Mouse (Mus musculus) liver, embryonic 12.5 days (tissue): ENCODE data around the gene Ifi44. TPM values are rescaled to one million over a fixed set of nuclear protein-coding genes. Genes with fewer than 3 reads are reported as not detected.

Source experiments
- ATAC-seq: fragments of 200-750 bp; cut with Nextera tagmentation; 2 replicates; pipeline ENCODE4 v1.8.0; 2017; ENCODE audit warnings: moderate number of reproducible peaks, mild to moderate bottlenecking, moderate library complexity
- H3K27ac ChIP-seq: fragments of 300-500 bp; sonication (generic); 2 replicates; pipeline ENCODE4 v1.5.1; 2016; ENCODE audit warnings: mild to moderate bottlenecking
- H3K27me3 ChIP-seq: fragments of 300-500 bp; sonication (generic); replicated peaks from 2 replicates; pipeline ENCODE4 v1.6.1; 2016; ENCODE audit warnings: mild to moderate bottlenecking, moderate library complexity
- H3K36me3 ChIP-seq: fragments of 300-500 bp; sonication (generic); 2 replicates; pipeline ENCODE4 v1.6.1; 2016; ENCODE audit warnings: mild to moderate bottlenecking, moderate library complexity
- H3K4me1 ChIP-seq: fragments of 300-500 bp; sonication (generic); 2 replicates; pipeline ENCODE4 v1.6.1; 2016
- H3K4me2 ChIP-seq: fragments of 300-500 bp; sonication (generic); 2 replicates; pipeline ENCODE4 v1.6.1; 2016; ENCODE audit warnings: mild to moderate bottlenecking, moderate library complexity
- H3K4me3 ChIP-seq: fragments of 300-500 bp; sonication (generic); 2 replicates; pipeline ENCODE4 v1.5.1; 2016; ENCODE audit warnings: mild to moderate bottlenecking, moderate library complexity
- H3K9ac ChIP-seq: fragments of 300-500 bp; sonication (generic); 2 replicates; pipeline ENCODE4 v1.6.1; 2016; ENCODE audit warnings: mild to moderate bottlenecking, moderate library complexity
- H3K9me3 ChIP-seq: fragments of 300-500 bp; sonication (generic); replicated peaks from 2 replicates; pipeline ENCODE4 v1.6.1; 2016; ENCODE audit warnings: mild to moderate bottlenecking, moderate library complexity
- WGBS: fragments of 180-500 bp; shearing (Covaris S2); methylation state at CpG from one replicate; pipeline ENCODE4 v1.1.7; 2016; ENCODE audit not compliant: insufficient replicate concordance; 5-methylcytosine and 5-hydroxymethylcytosine counted together
- polyA plus RNA-seq: library from polyadenylated mRNA; unstranded; fragments of >200 nt; fragmentation: Nextera tagmentation; extraction: Ambion mirVana; gene quantifications from 2 replicates; pipeline ENCODE4 v1.2.1, GENCODE M21; 2016

The Ifi44 gene
- polyA plus RNA-seq: 0.25 TPM in 1 of 2 replicates, not detected in the other

DNA sequence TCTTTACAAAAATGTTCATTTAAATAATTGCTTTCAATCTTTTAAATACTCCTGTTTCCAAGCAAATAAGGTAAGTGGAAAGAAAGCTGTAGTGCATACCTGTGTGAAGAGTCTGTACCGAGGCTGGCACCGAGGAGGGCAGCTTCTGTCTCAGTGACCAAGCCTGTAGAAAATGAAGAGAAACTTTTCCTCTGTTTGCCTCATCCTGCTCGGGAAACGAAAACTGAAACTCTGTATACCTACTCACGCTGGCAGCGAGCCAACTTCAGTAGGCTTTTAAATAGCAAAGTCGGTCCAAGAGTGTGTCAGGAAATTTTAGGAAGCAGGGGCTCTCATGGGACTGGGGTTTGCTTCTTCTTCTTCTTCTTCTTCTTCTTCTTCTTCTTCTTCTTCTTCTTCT is at the start of gene Ifi44:
Ifi44 (minus strand) TSS at position 224 of the 400 bp plus-strand sequence.
- H3K9ac ChIP-seq: no peak within 1 kb of the TSS
- WGBS: 60% methylated on average over 7 of the region's 7 CpGs
- H3K27ac ChIP-seq: no peak within 1 kb of the TSS
- no peaks in the 10 kb centered on the region for H3K9me3 ChIP-seq
- no peaks in the 10 kb centered on the region for H3K27me3 ChIP-seq
- no peak within 1 kb of the TSS for H3K4me3 ChIP-seq
- no peaks in the 10 kb centered on the region for H3K4me1 ChIP-seq
- no peaks in the 10 kb centered on the region for H3K36me3 ChIP-seq
- ATAC-seq: no peak
- H3K4me2 ChIP-seq: no peak within 1 kb of the TSS

- H3K4me2 ChIP-seq: no peak overlapping the region
- H3K4me1 ChIP-seq: no peaks in the 10 kb centered on the region
- H3K36me3 ChIP-seq: no peaks in the 10 kb centered on the region
- no peak overlapping the region for H3K4me3 ChIP-seq
- H3K27ac ChIP-seq: no peak overlapping the region
- WGBS: 64% methylated on average over 8 of the region's 8 CpGs
- H3K9ac ChIP-seq: no peak overlapping the region
- ATAC-seq: no peak
- no peaks in the 10 kb centered on the region for H3K27me3 ChIP-seq
- H3K9me3 ChIP-seq: no peaks in the 10 kb centered on the region
These were observed 38.9 kb upstream of the Ifi44 start for GRCm38 (mm10) chr3:151788622-151789021.

DNA sequence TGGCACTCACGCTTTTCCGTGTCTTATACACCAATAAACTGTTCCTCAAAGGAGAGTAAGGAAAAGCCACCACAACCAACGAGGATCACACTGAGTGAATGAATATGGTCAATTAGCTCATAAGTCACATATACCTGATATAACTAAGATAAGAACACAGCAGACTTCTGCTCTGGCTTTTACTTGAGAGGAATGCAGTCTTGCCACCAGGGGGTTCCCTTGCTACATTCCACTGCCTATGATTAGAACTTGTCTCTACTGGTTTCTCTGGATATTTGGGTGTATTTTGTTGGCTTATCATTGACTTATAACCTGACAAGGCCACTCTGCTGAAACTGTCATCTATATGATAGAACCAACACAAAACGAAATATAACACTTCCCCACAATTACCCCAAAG is 25.3 kb upstream of the Ifi44 start:
- ATAC-seq: no peak
- Histone ChIP-seq H3K27ac (no peak overlapping the region), H3K27me3 (no peaks in the 10 kb centered on the region), H3K36me3 (no peaks in the 10 kb centered on the region), H3K9ac (no peak overlapping the region), H3K4me1 (no peaks in the 10 kb centered on the region), H3K4me3 (no peak overlapping the region), H3K4me2 (no peak overlapping the region), H3K9me3 (no peaks in the 10 kb centered on the region)
- WGBS: 45% methylated on average over 4 of the region's 4 CpGs

- WGBS: 47% methylated on average over 3 of the region's 3 CpGs
- H3K4me1 ChIP-seq: no peaks in the 10 kb centered on the region
- H3K4me2 ChIP-seq: no peak overlapping the region
- no peaks in the 10 kb centered on the region for H3K36me3 ChIP-seq
- no peak overlapping the region for H3K9ac ChIP-seq
- no peaks in the 10 kb centered on the region for H3K27me3 ChIP-seq
- H3K9me3 ChIP-seq: no peaks in the 10 kb centered on the region
- H3K27ac ChIP-seq: no peak overlapping the region
- no peak for ATAC-seq
- no peak overlapping the region for H3K4me3 ChIP-seq
These were observed 21.3 kb upstream of the Ifi44 start for GRCm38 (mm10) chr3:151771074-151771473.

- H3K9me3 ChIP-seq: no peaks in the 10 kb centered on the region
- WGBS: 63% methylated on average over 1 of the region's 1 CpGs
- no peak overlapping the region for H3K4me2 ChIP-seq
- no peak overlapping the region for H3K4me3 ChIP-seq
- no peaks in the 10 kb centered on the region for H3K4me1 ChIP-seq
- H3K9ac ChIP-seq: no peak overlapping the region
- H3K27me3 ChIP-seq: no peaks in the 10 kb centered on the region
- no peak for ATAC-seq
- H3K27ac ChIP-seq: no peak overlapping the region
- no peaks in the 10 kb centered on the region for H3K36me3 ChIP-seq
These were observed 1.2 kb downstream of the Ifi44 start for GRCm38 (mm10) chr3:151748514-151748913.

DNA sequence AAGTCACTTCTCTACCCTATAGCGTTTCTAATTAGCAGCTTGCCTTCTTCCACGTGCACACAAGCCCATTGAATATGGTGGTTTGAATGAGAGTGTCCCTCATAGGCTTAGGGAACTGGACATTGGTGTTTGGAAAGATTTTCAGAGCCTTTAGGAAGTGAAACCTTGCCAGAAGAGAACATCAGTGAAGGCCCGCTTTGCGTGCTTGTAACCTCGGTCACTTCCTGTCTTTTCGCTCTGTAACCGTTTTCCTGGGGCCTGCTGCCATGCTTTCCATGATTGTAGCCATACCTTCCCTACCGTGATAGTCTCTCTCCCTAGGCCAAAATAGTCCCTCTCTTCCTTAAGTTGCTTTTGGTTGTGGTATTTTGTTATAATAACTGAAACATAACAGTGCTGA is 3.7 kb downstream of the Ifi44 start:
- H3K4me1 ChIP-seq: no peaks in the 10 kb centered on the region
- no peak overlapping the region for H3K27ac ChIP-seq
- H3K9me3 ChIP-seq: no peaks in the 10 kb centered on the region
- no peak for ATAC-seq
- no peaks in the 10 kb centered on the region for H3K36me3 ChIP-seq
- H3K27me3 ChIP-seq: no peaks in the 10 kb centered on the region
- no peak overlapping the region for H3K9ac ChIP-seq
- no peak overlapping the region for H3K4me3 ChIP-seq
- WGBS: 68% methylated on average over 8 of the region's 8 CpGs
- no peak overlapping the region for H3K4me2 ChIP-seq

DNA sequence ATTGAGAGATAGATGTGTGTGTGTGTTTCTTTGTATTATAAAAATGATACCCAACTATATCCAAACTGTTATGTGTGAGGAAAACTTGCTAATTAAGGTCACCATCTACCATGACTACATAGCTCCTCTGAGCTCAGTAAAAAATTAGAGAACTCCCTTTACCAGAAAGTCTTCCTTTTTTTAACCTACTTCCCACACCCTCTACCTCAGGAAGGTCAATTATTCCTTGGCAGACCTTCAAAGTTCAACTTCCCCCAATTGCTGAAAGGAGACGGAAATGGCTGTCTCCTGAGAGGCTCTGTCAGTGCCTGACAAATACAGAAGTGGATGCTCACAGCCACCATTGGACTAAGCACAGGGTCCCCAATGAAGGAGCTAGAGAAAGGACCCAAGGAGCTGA is 7.5 kb downstream of the Ifi44 start:
- no peak for ATAC-seq
- H3K27me3 ChIP-seq: no peaks in the 10 kb centered on the region
- WGBS: 54% methylated on average over 1 of the region's 1 CpGs

DNA sequence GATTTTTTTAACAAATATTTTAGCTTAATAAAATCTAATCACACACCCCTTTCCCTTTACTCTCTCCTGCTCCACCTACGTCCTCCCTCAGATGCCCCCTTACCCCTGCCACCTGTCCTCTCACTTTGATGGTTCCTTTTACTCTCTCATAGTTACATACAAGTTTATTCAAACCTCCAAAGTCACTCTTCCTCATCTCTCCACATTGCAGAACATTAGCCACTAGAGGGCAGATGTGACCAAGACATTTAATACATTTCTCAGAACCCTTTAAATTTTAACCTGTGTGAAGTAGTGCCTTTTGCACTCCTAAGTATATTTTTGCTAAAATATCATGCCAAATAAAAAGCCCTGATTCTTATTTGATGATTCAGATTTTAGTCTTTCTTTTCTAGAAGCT is 33.5 kb downstream of the Ifi44 start:
- Histone ChIP-seq H3K9ac (no peak overlapping the region), H3K4me3 (no peak overlapping the region), H3K27ac (no peak overlapping the region), H3K9me3 (no peaks in the 10 kb centered on the region), H3K36me3 (no peaks in the 10 kb centered on the region), H3K4me2 (no peak overlapping the region), H3K27me3 (no peaks in the 10 kb centered on the region), H3K4me1 (no peaks in the 10 kb centered on the region)
- 30% methylated on average over 1 of the region's 1 CpGs for WGBS
- ATAC-seq: no peak

More for the DNA sequence above, 7.5 kb downstream of the Ifi44 start:
- Histone ChIP-seq H3K9ac (no peak overlapping the region), H3K27ac (no peak overlapping the region), H3K36me3 (no peaks in the 10 kb centered on the region), H3K4me1 (no peaks in the 10 kb centered on the region), H3K9me3 (no peaks in the 10 kb centered on the region), H3K4me2 (no peak overlapping the region), H3K4me3 (no peak overlapping the region)

DNA sequence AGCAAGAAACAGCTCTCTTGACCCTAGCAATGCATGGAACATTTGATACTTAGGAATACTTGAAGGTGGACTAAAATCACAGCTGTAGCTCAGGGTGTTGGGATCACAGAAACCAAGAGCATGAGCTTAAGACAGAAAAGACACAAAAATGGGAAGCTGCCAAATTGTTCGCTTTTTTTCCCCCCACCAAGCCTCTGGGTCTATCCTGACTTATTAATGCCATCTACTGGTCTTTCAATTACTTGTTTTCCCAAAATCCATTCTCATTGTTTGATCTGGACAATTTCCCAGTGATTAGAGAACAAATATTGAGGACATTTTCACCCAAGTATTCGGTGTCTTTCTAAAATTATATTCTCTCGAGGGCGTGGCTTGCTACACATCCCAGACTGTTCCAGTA is 42.4 kb downstream of the Ifi44 start:
- H3K4me3 ChIP-seq: no peak overlapping the region
- H3K9me3 ChIP-seq: no peaks in the 10 kb centered on the region
- no peak for ATAC-seq
- H3K9ac ChIP-seq: no peak overlapping the region
- 75% methylated on average over 4 of the region's 4 CpGs for WGBS
- no peak overlapping the region for H3K27ac ChIP-seq
- no peaks in the 10 kb centered on the region for H3K4me1 ChIP-seq
- H3K4me2 ChIP-seq: no peak overlapping the region
- H3K36me3 ChIP-seq: no peaks in the 10 kb centered on the region
- no peaks in the 10 kb centered on the region for H3K27me3 ChIP-seq

Other genes starting within 250 kb of the Ifi44 start
- not detected in 2 replicates for gene Ifi44l, start 12.9 kb upstream of the Ifi44 start, polyA plus RNA-seq
- gene Ptgfr, start 87.7 kb upstream of the Ifi44 start, polyA plus RNA-seq: 0.22 and 0.41 TPM in 2 replicates